Mouse (Mus musculus) central nervous system, embryonic 11.5 days (tissue): ENCODE measurements around the gene Glycam1. TPM values are rescaled to one million over a fixed set of nuclear protein-coding genes. Genes with fewer than 3 reads are reported as not detected.

ENCODE experiments used
- polyA plus RNA-seq: library from polyadenylated mRNA; depleted of rRNA; stranded (reverse); fragments of >200 nt; gene quantifications from 2 replicates; pipeline ENCODE4 v1.2.3, GENCODE M21; 2012; rRNA removed

Gene Glycam1
- polyA plus RNA-seq: not detected in 2 replicates

GRCm38 (mm10) chr15:103564981-103565380 is at the start of gene Glycam1:
Gene Glycam1 (minus strand): TSS chr15:103565081.

GRCm38 (mm10) chr15:103537822-103538213 is 27.1 kb downstream of the Glycam1 start, which contains the start of gene Ppp1r1a:
Gene Ppp1r1a (minus strand): TSS chr15:103538003.

Other genes with a start within 250 kb of the Glycam1 start
- gene Zfp385a, start 225.0 kb downstream of the Glycam1 start, polyA plus RNA-seq: 18.0 and 22.2 TPM in 2 replicates
- 14.7 and 28.5 TPM in 2 replicates for gene Itga5, start 198.3 kb downstream of the Glycam1 start, polyA plus RNA-seq
- gene Gtsf1, start 134.6 kb downstream of the Glycam1 start, polyA plus RNA-seq: 0.28 and 0.57 TPM in 2 replicates
- 0.19 and 0.20 TPM in 2 replicates for gene Gtsf2, start 116.6 kb downstream of the Glycam1 start, polyA plus RNA-seq
- 2.1 and 2.9 TPM in 2 replicates for gene Nckap1l, start 111.3 kb downstream of the Glycam1 start, polyA plus RNA-seq
- 26.8 and 30.8 TPM in 2 replicates for gene Pde1b, start 62.0 kb downstream of the Glycam1 start, polyA plus RNA-seq
- gene Ppp1r1a, start 27.1 kb downstream of the Glycam1 start, polyA plus RNA-seq: 21.5 and 33.8 TPM in 2 replicates
- gene Mucl1, start 190.4 kb upstream of the Glycam1 start, polyA plus RNA-seq: not detected in 2 replicates